Mouse (Mus musculus) embryo, embryonic 9.5 days (tissue): ENCODE results near the gene Olfr389.

Experiments used
- DNase-seq: peaks from one replicate; pipeline ENCODE4 v3.0.0-alpha.2; 2017; ENCODE audit errors: extremely low spot score

Olfr389 gene

DNA sequence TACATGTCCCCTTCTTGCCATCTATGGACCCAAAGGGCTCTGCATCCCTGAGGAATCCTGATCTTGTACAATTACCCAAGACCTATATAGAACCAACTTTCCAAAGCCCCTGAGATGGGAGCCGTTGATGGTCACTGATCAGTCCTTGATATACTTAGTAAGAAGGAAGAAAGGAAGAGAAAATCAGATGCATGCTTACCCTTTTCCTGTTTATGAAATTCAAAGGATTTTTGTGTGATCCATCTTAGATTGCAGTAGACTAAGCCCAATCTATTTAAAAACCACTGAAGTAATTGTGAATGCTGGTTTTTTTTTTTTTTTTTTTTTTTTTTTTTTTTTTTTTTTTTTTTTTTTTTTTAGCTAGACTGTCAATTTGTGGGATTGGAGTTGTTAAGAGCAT is at the start of gene Olfr389:
Olfr389 (minus strand) TSS at position 101 of the 400 bp plus-strand sequence.
- no peak for DNase-seq

- no peak for DNase-seq
Observed at GRCm38 (mm10) chr11:73816949-73817348, 36.4 kb upstream of the Olfr389 start, which contains the start of gene Olfr392. Gene Olfr392 (minus strand): TSS chr11:73817049.

DNA sequence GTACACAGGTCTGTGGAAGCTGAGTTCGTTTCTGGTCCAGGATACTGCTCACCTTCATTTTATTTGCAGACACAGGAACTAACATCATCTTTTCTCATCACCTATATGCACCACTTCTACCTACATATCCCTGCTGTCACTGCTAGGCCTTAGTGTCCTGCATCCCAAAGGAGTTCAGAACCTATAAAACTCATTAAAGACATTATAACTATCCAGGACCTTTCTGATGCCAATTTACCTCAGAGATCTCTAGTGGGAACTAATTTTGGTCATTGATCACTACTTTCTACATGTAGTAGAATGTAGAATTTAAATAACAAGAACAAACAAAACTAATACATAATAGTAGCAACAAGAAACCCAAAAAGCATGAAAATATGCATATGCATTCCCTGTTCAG is 22.4 kb upstream of the Olfr389 start, which contains the start of gene Olfr391-ps:
Olfr391-ps (minus strand) TSS at position 101 of the 400 bp plus-strand sequence.
- DNase-seq: no peak

- no peak for DNase-seq
Observed at GRCm38 (mm10) chr11:73782664-73783063, 2.2 kb upstream of the Olfr389 start, which contains the start of gene Olfr390. Gene Olfr390 (plus strand): TSS chr11:73782964.

DNA sequence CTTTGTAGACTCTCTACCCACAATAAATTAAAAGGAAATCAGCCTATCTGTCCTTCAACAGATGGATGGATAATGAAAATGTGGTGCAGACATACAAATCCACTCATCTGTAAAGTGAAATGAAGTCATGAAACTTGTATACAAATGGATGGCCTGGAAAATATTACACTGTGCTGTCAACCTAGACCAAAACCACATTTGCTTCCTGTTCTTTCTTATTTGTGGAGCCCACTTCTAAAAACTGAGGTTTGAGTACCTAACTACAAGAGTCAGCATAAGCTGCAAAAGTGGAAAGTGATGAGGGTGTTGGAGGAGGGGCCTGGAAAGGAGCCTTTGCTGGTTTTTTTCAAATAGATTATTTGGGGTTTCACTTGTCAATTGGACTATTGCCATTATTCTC is 21.4 kb downstream of the Olfr389 start:
- no peak for DNase-seq
